Mouse (Mus musculus) forebrain, embryonic 10.5 days (tissue): ENCODE measurements around the gene Mup11. TPM values are rescaled to one million over a fixed set of nuclear protein-coding genes. Genes with fewer than 3 reads are reported as not detected.
"Not testable (repeated sequence)": the region's sequence is repeated elsewhere in the genome, so short reads cannot be mapped to it uniquely, and the experiment has no call there.

ENCODE experiments used
- DNase-seq: peaks from one replicate; pipeline ENCODE4 v3.0.0-alpha.2; 2017; ENCODE audit warnings: low spot score; ENCODE audit errors: extremely low spot score
- H3K27ac ChIP-seq: fragments of 300-500 bp; sonication (generic); 2 replicates; pipeline ENCODE4 v1.5.1; 2016; ENCODE audit warnings: mild to moderate bottlenecking
- H3K27me3 ChIP-seq: fragments of 300-500 bp; sonication (generic); 2 replicates; pipeline ENCODE4 v1.6.1; 2016; ENCODE audit warnings: mild to moderate bottlenecking; ENCODE audit not compliant: poor library complexity, severe bottlenecking
- H3K36me3 ChIP-seq: fragments of 300-500 bp; sonication (generic); replicated peaks from 2 replicates; pipeline ENCODE4 v1.6.1; 2016; ENCODE audit warnings: mild to moderate bottlenecking, moderate library complexity
- H3K4me1 ChIP-seq: fragments of 300-500 bp; sonication (generic); 2 replicates; pipeline ENCODE4 v1.6.1; 2016
- H3K4me3 ChIP-seq: fragments of 300-500 bp; sonication (generic); 2 replicates; pipeline ENCODE4 v1.5.1; 2016; ENCODE audit warnings: mild to moderate bottlenecking, moderate library complexity
- H3K9me3 ChIP-seq: fragments of 300-500 bp; sonication (generic); 2 replicates; pipeline ENCODE4 v1.6.1; 2016; ENCODE audit warnings: mild to moderate bottlenecking, moderate library complexity
- WGBS: fragments of 180-500 bp; shearing (Covaris S2); methylation state at CpG from one replicate; pipeline ENCODE4 v1.1.7; 2016; 5-methylcytosine and 5-hydroxymethylcytosine counted together
- polyA plus RNA-seq: library from polyadenylated mRNA; unstranded; fragments of >200 nt; fragmentation: Nextera tagmentation; extraction: Ambion mirVana; gene quantifications from 2 replicates; pipeline ENCODE4 v1.2.1, GENCODE M21; 2016

Mup11 gene
- not detected in 2 replicates for polyA plus RNA-seq

- H3K27me3 ChIP-seq, H3K36me3 ChIP-seq, H3K27ac ChIP-seq, H3K9me3 ChIP-seq, H3K4me1 ChIP-seq, DNase-seq, H3K4me3 ChIP-seq: not testable (repeated sequence)
- 89% methylated on average over 4 of the region's 5 CpGs for whole genome bisulfite sequencing
These were observed at the start of gene Mup11 for GRCm38 (mm10) chr4:60662311-60662710. Gene Mup11, minus strand, starts transcription at chr4:60662411.

Other genes starting within 250 kb of the Mup11 start
- not detected in 2 replicates for gene Mup9, start 240.5 kb downstream of the Mup11 start, polyA plus RNA-seq
- not detected in 2 replicates for gene Mup1, start 160.5 kb downstream of the Mup11 start, polyA plus RNA-seq
- gene Mup10, start 80.2 kb downstream of the Mup11 start, polyA plus RNA-seq, result not detected in 2 replicates
- not detected in 2 replicates for gene Mup12, start 78.9 kb upstream of the Mup11 start, polyA plus RNA-seq
- gene Mup22, start 159.1 kb upstream of the Mup11 start, polyA plus RNA-seq, result not detected in 2 replicates